Mouse (Mus musculus) adipose tissue, adult 10 weeks (tissue): ENCODE results near the gene Kcna6. TPM values are rescaled to one million over a fixed set of nuclear protein-coding genes. Genes with fewer than 3 reads are reported as not detected.

Source experiments
- polyA plus RNA-seq: library from polyadenylated mRNA; stranded (reverse); fragments of 350-450 nt; fragmentation: Illumina TruSeq; extraction: RNeasy Lipid Tissue Mini Kit (QIAGEN cat#74804); gene quantifications from one replicate; pipeline ENCODE4 v1.2.3, GENCODE M21; 2014; ENCODE audit warnings: low read depth, low replicate concordance

Gene Kcna6
- polyA plus RNA-seq = 0.57 TPM

GRCm38 (mm10) chr6:126740211-126741142 lies at the start of gene Kcna6:
Kcna6 (minus strand) TSS chr6:126740674.

Other genes with a start within 250 kb of the Kcna6 start
- 6.2 TPM for gene Kcna5, start 205.3 kb downstream of the Kcna6 start, polyA plus RNA-seq
- 3.9 TPM for gene Kcna1, start 94.3 kb downstream of the Kcna6 start, polyA plus RNA-seq
- gene Ndufa9, start 108.5 kb upstream of the Kcna6 start, polyA plus RNA-seq = 93.1 TPM
- gene Akap3, start 112.4 kb upstream of the Kcna6 start, polyA plus RNA-seq = 7.8 TPM
- gene Dyrk4, start 181.2 kb upstream of the Kcna6 start, polyA plus RNA-seq = 0.42 TPM
- gene Rad51ap1, start 198.9 kb upstream of the Kcna6 start, polyA plus RNA-seq = 3.0 TPM
- 13.1 TPM for gene D6Wsu163e, start 199.3 kb upstream of the Kcna6 start, polyA plus RNA-seq